Mouse (Mus musculus) c-Kit-positive CD71-positive TER-119-positive erythroid progenitor cells, embryonic 14.5 days (primary cell): ENCODE results near the gene Gm44965.

Experiments used
- DNase-seq: peaks from one replicate; pipeline ENCODE4 v3.0.0-alpha.2; 2013; ENCODE audit warnings: low spot score

Gene Gm44965

DNA sequence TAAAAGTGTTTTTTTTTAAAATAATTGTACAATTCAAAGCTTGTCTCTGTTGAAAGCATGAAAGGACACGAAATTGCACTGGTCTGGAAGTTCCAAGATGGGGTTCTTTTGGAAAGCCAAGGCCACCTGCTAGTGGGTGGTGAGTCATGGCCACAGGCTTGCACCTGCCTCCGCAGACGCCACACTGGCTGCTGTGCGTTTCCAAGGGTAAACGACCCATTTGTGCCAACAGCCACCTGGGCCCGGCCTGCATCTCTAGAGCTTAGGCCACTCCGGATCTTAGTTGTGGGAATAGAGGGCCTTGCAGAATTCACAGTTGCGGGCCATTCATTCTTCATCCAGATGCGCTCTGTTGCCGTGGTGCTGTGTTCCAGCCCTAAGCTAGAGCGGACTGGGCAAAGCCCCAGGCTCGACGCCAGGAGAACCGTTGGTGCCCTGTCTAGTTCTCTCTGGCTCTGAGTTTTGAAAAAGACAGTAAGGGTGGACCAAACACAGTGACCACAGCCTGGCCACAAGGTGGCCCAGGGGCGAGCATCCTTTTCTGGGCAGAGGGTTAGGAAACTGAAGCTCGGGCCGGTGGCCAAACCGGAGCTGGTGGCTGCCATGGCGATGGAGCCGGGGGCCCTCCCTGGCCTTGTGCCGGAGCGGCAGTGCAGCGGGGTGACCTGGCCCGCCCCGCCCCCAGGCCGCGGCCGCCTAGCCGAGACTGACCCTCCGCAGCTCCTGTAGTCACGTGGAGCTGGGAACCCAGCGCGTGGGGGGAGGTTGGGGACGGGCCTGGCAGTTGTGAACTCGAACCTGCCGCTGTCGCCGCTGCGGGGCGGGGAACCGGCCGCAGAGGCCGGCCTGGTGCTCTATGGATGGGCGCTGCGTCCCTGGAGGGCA lies at the start of gene Gm44965, which contains the start of gene Repin1:
Gene Gm44965 (plus strand): TSS at position 784 of the 885 bp plus-strand sequence.
Gene Repin1 (plus strand): TSS at position 726 of the 885 bp plus-strand sequence.
- peak; percentile 30 for DNase-seq

DNA sequence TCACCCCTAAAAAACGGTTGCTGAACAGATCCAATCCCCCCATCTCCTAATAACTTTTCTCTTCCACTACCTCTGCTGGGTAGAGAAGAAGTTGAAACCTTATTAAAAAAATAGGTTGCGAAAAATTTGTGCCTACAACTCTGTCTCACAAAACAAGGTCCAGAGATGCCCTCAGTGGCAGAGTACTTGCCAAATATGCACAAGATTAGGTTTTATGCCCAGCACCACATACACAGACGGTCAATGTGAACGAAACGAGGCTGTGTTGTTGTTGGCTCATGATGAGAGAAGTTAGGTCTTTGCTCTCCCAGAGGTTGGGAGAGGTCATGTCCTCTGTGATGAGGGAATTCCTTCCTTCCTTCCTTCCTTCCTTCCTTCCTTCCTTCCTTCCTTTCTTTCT lies 48.5 kb upstream of the Gm44965 start:
- no peak for DNase-seq

DNA sequence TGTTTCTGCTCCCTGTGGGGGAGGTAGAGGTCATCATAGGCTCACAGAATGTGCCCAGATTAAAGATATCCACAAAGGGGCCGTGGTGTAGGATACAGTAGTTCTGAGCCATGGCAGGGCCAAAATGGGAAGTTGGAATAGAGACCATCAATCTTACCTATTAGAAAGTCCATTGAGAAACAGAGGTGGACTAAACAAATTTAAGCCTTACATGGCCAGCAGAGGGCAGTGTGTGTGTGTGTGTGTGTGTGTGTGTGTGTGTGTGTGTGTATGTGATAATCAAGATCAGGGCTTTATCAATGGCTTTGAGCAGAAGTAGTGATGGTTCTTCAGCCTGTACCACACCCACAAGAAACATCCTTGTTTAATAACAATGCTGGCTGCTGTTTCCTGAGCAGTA lies 47.5 kb upstream of the Gm44965 start:
- no peak for DNase-seq

DNA sequence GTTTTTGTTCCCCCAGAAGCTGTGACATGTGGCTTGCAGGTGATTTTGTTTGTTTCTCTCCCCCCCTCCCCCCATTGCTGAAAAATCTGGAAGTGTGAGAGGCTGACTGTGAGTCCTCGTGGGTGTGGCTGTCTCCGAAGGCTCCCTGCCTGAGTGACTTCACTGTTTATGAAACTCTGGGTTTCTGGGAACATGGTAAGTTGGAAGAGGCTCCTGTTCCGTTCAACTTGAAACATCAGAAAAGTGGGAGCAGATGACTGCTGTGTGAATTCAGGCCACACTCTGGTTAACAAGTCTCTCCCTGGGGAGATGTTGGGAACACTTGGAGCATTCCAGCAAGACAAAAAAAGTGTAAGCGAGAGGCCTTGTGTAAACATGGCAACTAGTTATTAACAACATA lies 46.9 kb upstream of the Gm44965 start:
- no peak for DNase-seq

DNA sequence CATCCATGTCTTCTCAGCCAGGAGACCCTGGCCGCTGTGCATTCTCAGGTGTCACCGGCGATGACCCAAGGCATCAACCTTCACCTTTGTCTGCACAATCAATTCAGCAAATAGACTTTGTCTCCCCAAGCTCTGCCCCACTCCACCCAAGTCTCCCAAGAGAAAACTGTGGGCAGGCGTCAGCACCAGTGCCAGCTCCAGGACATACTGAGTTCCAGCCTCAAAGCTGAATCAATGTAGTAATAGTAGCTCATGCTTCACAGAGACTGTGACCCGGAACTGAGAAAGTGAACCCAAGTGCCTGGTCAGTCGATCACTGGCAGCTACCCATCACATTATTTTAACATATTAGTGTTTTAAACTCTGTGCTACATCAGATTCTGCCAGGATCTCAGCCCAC lies 45.4 kb upstream of the Gm44965 start:
- DNase-seq = no peak

DNA sequence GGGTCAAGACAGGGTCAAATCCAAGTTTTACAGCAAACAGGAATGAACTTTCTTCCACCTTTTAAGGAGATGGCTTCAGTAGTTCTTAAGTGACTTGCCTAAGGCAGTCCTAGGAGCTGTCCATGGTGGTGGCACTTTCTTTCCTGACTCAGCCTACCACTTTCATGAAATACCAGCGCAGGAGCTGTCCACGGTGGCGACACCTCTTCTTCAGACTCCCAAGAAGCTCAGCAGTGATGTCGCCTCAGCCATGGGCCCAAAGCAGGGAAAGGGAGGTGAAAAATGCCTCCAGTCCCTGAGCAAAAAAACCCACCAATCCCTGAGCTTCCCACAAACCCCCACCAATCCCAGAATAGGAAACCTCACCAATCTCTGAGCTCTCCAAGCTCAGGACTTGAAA lies 40.8 kb upstream of the Gm44965 start:
- peak; percentile 56 for DNase-seq

DNA sequence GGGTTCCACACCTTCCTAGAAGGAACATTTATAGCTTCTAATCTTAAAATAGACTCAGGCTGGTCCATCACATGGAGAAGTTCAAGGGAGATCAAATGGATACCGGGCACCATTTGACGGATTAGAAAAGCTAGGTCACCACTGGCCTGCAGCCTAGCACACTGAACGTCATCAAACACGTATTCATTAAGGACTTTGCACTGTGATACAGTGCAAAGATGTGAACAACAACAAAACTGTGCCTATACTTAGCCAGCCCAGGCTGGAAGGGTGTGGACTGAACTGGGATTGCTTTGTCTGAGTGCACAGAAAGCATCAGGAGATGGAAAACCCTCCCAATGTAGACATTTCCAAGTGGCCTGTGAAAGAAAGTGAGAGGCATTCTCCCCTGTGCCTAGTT lies 39.9 kb upstream of the Gm44965 start:
- DNase-seq = no peak

DNA sequence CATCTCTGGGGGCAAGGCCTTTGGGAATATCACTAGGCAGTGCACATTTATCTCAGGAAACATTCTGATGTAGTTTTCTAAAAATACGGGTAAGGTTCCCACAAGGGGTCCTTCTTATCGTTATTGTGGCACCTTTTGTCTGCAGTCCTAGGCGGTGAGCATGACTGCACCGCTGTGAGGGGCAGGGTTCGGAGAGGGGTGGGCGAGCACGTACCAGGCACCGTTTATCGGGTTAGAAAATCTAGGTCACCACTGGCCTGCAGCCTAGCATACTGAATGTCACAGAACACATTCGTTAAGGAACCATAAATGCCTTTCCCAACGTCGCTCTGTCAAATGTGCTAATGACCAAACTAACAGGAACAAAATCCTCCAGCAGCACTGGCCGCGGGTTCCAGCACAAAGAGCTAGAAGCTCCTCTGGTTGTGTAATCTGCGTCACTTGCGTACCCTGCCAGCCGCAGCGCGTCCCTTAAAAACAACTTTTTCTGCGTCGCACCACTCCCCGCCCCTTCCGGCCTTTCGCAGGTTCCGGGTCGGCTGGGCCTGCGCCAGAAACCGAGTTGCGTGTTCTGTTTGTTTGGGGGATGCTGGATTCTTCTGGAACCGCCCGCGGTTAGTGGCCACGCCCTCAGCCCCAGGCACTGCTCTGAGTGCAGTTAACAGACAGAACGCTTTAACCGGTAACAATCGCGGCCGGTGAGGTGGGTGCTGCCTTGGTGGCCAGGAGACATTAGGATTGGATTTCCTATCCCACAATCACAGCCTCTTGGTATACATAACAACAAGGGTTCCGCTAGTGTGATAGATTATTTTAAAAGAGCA lies 39.2 kb upstream of the Gm44965 start, which contains the start of gene Lrrc61:
Gene Lrrc61 (plus strand): TSS at position 517 of the 824 bp plus-strand sequence.
- peak; percentile 58 for DNase-seq

DNA sequence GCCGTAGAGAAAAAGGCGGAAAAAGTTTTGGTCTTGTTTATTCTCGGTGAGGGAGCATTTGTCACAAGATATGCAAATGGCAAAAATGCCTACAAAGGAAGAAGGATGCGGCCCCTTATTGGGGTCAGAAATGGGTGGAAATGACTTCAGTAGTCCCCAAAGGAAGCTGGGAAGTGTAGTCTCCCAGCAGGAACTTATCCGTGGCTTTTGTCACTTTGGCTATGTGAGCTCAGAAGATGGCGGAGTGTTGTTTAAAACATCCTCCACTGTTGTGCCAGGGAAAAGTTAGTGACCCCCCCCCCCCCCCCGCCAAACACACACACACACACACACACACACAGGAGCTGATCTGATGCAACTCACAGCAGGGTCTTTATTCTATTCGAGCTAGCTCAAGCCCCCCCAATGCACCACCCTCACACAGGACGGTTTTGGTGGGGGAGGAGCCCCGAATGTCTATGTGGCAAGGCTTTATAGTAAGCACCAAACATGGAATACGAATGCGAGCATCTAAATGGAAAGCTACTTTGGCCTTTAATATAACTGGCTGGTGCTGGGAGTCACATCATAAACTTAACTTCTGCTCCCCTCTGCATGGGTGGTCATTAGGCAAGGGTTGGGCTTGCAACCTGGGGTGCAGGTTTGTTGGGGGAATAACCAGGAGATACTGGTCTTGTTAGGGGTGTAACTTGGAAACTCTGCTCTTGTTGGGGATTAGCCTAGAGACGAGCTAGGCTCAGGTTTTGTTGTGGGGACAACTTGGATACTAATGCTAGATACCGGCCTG lies 38.4 kb upstream of the Gm44965 start:
- no peak for DNase-seq

DNA sequence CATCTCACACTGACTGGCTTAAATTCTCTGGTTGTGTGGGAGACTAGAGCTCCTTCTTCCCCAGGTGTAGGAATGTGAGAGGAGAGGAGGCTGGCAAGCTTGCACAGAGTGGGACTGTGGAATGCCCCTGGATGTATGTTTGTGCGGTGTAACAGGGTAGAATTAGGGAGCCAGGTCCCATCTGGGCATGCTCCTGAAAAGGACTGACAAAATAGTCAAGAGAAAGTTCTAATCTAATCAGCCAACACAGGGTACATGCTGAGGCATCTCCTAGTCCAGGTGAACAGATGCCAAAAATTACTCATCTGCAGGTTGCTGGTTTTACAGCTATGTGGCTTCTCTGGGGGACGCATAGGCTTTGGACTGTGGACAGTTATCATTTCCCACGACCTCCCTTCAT lies 37.8 kb upstream of the Gm44965 start:
- no peak for DNase-seq

DNA sequence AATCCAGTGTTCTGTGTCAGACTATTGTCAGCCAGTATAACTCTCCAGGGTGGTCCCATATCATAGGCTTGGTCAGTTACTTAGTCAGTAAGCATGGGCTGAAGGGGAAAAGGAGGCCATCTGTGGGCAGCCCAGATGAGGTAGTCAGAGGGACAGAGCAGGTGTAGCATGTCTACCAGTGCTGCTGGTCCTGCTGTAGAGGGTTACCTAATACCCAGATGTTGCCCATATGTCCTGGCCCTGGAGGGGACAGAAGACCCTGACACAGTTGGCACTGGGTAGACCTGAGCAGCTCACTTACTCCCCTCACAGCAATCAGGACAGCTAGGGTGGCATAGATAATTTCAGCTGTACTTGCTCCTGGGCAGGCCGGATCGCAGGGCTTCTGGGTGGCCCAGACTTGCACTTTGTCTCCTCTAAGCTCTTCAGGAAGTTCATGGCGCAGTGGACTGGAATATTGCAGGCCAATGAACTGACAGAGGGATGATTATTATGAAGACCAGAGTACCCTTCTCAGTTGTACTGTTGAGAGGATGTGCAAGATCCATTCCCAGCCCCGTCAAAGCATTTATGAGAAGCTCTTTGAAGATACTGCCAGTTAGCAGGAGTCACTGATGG lies 27.9 kb upstream of the Gm44965 start:
- DNase-seq = no peak

DNA sequence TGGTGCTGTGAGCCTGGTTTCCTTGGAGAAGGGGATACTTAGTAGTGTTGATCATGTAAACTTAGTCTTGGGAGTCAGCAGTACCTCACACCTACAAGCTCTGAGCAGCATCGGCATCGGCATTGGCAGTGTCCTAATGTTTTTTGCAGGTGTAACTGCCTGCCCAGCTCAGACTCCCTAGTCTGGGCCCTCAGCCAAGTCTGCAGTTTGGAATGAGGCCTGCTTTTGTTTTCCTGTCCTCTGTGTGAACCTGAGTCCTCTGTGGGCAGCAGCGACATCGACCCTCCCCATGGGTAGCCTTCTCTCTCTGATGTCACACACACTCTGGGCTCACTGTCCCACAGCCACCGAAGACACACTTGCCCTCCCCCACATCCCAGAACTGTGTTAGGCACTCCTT lies 27.4 kb upstream of the Gm44965 start:
- no peak for DNase-seq

DNA sequence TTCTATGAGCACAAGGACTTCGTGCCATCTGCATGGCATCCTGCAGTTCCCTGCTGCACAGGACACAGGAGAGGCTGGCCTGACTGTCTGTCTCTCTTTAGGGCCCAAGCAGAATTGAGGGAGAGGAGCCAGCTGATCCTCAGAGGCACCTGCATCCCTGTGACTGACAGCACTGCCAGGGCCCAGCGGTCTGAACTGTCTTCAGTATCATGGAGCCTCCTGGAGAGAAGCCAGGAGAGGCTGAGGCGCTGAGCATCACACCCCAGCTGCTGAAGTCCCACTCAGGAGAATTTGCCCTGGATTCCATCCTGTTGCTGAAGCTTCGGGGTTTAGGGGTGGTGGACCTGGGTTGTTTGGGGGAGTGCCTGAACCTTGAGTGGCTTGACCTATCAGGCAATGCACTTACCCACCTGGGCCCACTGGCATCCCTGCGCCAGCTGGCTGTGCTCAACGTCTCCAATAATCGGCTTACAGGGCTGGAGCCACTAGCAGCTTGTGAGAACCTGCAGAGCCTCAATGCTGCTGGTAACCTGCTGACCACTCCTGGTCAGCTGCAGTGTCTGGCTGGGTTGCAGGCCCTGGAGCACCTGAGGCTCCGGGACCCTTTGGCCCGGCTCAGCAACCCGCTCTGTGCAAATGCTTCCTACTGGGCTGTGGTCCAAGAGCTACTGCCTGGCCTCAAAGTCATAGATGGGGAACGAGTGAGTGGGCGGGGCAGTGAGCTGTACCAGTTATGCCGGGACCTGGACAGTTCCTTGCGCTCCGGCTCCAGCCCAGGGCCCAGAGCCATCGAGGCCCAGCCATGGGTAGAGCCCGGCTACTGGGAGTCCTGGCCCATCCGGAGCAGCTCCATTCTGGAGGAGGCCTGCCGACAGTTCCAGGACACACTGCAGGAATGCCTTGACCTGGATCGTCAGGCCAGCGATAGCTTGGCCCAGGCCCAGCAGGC lies 25.4 kb upstream of the Gm44965 start:
- no peak for DNase-seq

DNA sequence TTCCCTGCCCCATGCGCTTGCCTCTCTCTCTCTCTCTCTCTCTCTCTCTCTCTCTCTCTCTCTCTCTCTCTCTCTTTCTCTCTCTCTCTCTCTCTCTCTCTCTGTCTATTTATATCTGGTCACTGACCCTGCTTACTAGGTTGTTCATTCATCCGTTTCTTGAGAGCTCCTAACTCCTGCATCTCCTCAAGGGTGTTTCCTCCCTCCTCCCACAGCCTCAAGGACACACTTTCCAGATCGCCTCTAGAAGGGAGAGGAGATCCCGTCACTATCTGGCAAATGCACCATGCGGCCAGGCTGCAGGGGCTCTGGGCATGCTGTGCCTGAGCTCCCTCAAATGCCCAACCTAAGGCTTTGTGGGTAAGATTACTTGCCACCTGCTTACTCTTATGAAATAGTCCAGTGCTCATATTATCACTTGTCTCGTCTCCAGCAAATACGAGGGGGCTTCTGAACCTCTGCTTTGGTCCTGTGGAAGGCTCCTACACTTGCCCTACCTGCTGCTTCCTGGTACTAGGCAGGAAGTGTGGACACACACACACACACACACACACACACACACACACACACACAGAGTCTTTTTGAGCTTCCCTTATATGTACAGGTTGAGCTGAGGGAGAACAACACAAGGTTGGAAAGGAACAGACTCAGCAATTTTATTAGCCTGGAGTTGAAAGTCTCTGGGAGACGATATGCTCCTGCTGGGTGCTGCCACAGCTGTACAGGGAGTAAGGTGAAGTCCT lies 24.5 kb upstream of the Gm44965 start:
- no peak for DNase-seq

DNA sequence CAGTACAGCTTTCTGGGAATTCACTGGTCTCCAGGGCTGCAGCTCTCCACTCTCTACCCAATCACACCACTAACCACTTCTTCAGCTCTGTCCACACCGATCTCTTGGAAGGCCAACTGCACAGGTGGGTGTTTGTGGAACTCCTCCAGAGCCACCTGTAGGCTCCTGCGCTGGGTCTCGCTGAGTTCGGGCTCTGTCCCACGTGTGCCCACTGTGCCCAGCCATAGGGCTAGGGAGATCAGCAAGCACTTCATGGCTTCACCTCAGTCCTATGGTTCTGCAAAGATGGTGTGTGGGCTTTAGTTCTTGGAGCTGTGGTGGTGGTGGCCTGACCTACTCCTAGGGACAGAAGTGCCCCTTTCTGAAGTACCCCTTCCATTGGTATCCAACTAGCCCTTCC lies 21.7 kb upstream of the Gm44965 start:
- DNase-seq = no peak

DNA sequence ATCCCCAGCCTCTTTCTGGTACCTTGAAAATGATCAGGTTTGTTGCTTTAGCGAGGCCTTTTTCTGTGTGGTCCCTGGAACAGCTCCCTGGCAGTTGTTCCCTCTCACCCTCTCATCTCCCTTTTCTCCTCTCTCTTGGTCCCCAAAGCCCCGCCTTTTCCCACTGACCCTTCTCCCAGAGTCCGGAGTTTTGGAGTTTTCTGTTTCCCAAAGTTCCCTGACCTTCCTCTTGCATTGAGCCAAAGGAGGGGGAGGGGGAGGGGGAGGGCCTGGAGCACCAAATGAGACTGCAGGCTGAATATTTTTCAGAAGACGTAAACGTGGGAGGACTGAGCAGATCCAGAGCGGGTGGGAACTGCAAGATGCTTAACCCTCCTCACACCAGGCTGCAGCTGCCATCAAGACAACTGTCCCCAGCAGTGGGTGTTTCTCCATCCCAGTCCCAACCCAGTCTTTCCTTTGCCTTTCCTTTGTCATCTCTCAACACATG lies 21.1 kb upstream of the Gm44965 start, which contains the start of gene Rarres2:
Gene Rarres2 (minus strand): TSS at position 218 of the 490 bp plus-strand sequence.
- no peak for DNase-seq

DNA sequence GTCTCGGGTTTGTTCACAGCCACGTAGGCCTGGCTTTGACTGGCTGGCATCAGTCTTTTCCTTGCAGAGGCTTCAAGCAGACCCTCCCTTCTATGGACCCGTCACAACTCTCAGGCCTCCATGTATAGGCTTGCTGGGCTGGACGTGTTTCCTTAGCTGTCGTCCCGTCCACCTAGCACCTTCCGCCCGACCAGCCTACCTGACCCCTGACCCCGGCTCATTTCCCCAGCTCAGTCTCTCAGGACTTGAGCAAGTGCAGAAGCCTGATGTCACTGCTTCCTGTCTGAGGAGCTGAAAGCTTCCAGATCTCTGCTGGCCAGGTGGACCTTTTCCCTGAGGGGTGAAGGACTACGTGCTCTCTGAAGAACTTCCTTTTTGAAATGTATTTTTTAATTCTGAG lies 20.5 kb upstream of the Gm44965 start:
- no peak for DNase-seq

DNA sequence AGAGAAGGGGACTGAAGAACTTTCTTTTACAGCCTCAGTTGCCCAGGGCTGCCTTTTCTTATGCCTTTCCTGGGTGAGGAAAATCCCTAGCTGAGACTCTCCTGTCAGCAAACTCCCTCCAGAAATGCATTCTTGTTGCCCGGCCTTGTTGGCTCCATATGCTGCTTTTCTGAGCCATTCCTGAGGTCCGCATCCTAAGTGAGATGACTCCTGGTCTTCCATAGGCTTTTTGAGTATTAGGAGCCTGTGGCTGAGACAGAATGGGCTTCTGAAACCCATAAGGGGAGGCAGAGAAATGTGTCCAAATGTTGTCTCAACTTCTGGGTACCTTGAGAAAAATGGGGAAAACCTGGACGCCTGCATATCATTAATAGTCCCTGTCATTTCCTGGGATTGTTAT lies 19.8 kb upstream of the Gm44965 start:
- no peak for DNase-seq

DNA sequence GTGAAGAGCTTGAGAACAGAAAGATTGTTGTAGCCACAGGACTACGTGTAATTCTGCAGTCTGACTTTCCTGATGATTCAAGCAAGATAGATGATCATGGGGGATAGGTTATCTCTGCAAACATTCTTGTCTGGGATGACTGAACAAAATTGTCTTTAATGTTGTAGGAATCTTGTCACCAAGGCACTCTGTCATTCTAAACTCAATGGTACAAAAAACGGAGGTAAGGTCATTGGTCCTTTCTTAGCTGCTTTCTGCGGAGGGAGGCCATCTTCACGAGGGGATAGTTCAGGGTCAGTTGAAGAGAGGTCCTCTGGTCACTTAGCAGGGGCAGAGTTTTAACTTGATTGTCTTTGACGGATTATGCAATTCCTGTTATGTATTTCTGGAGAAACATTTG lies 15.0 kb upstream of the Gm44965 start:
- no peak for DNase-seq

DNA sequence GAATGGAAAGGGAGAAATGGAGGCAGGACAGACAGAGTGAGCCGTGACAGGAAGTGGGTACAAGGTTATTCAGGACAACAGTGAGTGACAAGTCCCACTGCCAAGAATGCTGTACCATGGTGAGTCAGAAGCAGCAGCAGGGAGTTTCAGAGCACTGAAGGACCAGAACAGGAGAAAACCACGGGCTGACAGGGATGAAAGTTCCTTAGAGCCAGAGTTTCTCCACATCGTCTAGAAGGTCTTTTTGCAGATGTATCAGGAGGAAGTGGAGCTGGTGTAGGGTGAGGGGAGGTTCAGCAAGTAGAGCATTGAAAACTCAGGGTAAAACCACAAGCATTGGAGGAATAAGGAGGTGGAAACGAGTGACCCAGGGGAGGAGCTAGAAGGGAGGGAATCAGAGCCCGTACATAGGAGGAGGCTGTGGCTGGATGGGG lies 14.5 kb upstream of the Gm44965 start:
- no peak for DNase-seq
